Mouse (Mus musculus) fat pad, adult 2 months (tissue): ENCODE data around the gene Ost4.

Source experiments
- DNase-seq: peaks from one replicate; pipeline ENCODE4 v3.0.0-alpha.2; 2011; ENCODE audit warnings: low read depth, low spot score; ENCODE audit errors: extremely low read depth

Gene Ost4

DNA sequence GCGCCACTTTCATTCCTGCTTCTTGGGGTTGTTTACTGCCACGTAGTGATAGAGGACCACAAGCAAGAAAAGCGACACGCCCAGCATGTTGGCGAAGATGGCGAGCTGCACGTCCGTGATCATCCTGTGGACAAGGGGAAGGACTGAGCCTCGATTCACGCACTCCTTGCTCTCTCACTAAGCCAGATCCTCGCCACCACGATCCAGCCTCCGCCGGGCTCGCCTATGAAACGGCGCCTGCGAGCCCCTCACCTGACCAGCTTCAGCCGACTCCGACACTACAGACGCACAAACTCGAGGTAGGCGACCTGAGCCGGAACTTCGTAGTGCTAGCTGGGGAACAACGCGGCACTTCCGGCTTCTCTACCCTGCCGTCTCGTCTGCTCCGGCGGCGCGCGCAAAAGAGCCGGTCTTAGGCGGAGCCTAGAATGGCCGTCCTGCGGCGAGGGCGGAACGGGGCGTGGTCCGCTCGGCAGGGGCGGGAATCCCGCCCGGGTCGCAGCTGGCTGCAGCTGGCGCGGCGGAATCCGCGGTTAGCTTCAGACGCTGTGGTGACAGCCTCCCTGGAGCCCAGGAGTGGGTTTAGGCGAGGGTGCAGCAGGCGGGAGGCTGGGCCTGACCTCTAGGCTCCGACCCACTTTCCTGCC, at the start of gene Ost4:
Gene Ost4 (minus strand): TSS at position 376 of the 647 bp plus-strand sequence.
- DNase-seq, result no peak

DNA sequence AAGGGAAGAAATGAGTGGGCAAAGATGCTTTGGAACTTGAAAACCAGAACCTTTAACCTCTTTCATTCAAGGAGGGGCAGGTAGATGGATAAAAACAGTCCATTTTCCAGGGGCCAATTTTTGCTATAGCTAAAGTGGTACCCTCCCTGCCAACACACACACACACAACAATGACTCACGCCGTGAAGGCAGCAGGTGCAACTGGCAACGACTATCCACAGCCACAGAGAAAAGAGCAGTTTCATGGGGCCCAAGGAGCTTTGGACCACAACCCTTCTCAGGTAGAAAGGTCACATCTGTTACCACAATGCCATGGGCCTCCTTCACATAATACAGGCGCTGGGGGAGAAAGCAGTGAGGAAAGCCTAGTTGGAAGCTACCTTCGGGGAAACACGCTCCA, 48.2 kb upstream of the Ost4 start:
- no peak for DNase-seq

DNA sequence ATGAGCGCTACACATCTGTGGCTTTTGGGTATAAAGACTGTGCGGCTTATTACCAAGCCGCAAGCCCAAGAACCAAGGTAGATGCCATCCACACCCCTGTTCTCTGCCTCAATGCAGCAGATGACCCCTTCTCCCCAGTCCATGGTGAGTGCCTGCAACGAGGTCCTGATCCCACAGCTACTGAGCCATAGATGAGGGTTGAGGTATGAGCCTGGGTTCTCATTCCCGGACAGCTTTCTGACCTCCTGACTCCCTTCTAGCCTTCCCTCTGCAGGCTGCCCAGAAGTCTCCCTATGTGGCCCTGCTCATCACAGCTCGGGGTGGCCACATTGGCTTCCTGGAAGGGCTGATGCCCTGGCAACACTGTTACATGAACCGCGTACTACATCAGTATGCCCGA, 47.0 kb upstream of the Ost4 start:
- DNase-seq, result no peak

DNA sequence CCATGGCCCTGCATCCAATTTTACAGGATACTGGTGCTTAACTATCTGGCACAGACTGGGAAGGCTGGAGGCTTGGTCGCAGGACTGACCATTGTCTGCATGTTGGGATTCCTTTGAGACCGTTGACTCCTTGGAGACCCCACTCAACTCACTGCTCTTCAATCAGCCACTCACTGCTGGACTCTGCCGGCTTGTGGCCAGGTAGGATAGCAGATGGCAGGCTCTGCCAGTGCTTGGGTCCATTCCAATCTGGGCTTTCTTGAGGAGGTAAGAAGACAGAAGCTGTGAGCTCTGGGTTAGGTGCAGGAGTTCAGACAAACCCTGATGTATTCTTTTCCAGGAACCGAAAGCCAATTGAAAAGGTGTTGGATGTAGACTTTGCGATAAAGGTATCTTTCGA, 46.5 kb upstream of the Ost4 start:
- no peak for DNase-seq

DNA sequence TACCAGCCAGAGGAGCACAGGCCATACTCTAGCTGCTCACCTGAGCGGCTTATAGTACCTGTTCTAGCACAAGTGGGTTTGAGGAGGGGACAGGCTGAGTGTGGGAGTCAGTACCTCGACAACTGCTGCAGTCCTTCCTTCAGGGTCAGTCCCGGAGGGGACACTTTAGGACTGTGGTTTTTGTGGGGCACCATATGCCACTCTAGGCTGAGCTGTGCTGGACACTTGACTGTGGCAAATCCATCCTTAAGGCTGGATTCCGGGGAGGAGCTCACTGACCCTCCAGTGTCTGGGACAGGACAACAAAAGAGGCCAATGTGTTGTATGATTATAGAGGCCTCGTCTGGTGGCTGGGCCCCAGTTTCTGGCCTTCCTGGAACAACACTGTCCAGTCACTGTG, 45.0 kb upstream of the Ost4 start:
- no peak for DNase-seq

DNA sequence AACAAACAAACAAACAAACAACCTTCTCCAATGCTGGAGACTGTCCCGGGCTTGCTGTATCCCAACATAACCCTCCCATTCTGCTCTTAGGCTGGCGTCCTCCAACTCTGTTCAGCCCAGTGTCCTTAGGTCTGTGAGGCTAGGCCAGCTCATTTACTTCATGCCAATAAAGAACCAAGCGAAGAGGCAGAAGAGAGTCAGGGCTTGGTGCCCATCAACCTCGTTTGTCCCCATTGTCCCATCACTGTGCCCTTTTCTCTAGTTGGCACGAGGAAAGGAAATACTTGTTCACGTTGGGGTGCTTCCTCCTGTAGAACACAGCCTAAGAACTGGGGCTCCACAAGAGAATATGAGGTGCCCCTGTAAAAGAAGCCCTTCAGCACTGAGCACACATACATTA, 44.1 kb upstream of the Ost4 start:
- DNase-seq, result no peak

DNA sequence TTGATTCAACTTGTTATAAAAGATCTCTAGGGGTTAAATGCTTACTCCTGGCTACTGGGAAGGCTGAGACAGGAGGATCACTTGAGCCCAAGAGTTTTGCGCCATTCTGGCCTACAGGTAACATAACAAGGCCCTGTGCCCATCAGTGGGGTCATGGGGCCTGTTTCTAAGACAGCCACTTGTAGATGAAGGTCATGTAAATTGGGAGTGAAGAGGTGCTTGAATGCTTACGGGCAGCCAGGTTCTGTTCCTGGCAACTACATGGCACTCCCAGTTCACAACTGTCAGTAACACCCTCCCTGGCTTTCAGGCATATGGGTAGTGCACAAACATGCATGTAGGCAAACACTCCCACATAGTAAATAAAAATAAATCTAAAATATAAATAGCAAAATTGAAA, 43.3 kb upstream of the Ost4 start:
- DNase-seq, result no peak

- no peak for DNase-seq
Measured at GRCm38 (mm10) chr5:30950451-30950850, 42.9 kb upstream of the Ost4 start.

DNA sequence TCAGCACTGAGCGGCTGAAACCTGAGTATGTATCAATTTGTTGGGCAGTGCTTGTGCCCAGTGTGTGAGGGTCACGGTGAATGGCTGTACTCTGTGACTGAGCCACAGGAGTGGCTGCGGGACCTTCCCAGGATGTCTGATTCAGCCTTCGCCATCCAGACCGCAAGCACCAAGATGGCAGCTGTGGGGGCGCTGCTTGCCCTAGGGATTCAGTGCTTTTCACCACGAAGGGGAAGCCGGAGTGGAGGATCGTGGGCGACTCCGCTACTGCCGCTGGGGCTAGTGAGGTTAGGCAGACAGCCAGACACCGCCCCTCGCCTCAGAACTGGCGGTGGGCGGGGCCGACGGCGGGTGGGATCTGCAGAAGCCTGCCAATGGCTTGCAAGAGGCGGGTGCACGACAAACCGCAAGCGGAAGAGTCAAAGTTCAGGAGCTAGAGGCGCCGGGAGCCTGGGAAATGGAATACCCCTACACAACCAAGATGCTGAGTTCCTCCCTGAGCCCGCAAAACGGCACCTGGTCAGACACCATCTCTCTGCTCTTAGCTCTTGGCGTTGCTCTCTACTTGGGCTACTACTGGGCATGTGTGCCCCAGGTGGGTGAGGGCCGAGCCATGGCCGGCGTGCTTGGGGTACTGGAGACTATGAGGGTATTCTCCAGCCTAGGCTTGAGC, 42.2 kb upstream of the Ost4 start:
- DNase-seq, result no peak

DNA sequence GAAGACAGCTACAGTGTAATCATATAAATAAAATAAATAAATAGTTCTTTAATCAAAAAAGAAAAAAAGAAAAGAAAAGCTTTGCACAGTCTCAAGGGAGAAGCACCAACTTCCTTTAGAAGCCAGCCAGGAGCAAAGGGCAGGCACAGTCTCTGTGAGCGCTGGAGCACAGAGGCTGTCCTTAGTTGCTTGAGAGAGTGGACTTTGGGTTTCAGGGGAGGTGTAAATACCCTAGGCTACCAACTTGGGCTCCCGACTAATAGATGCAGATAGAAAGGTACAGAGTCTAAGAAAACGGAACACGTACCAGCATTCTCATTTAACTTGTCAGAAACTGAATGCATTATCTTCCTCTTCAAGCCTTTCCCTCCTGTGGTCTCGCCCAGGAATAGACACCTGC, 41.0 kb upstream of the Ost4 start:
- no peak for DNase-seq

GRCm38 (mm10) chr5:30944956-30945781, 37.6 kb upstream of the Ost4 start, which contains the start of gene Cgref1:
Gene Cgref1, minus strand, starts transcription at chr5:30945591.
- DNase-seq, result no peak

DNA sequence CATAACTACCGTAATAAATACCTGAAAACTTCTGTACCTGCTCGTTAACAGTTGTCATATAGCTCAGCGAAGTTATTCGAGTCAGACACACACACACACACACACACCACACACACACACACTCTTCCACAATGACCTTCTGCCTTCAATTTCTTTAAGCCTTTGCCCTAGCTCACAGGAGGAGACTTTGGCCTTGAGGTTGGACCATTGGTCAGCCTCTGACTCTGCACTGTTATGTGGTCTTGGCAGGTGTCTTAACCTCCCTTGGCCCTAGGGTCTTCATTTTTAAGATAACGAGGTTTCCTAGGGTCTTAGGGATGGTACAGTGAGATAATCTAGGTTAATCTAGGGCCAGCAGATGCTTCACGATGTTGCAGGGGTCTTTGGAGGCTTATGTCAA, 36.8 kb upstream of the Ost4 start:
- no peak for DNase-seq

DNA sequence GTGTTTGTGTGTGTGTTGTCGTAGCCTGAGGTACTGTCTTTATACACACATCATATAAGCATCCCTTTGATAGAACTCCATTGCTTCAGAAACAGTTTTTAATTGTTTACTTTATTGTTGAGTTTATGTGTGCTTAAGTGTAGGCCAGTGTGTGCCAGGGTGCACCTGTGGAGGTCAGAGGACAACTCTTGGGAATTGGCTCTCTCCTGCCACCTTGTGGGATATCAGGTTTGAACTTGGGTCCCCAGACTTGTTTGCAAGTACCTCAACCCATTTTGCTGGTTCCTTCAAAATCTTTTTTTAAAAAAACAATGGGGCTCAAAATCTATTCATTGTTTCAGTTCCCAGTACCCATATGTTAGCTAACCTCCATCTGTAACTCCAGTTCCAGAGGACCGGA, 35.4 kb upstream of the Ost4 start:
- DNase-seq, result no peak

DNA sequence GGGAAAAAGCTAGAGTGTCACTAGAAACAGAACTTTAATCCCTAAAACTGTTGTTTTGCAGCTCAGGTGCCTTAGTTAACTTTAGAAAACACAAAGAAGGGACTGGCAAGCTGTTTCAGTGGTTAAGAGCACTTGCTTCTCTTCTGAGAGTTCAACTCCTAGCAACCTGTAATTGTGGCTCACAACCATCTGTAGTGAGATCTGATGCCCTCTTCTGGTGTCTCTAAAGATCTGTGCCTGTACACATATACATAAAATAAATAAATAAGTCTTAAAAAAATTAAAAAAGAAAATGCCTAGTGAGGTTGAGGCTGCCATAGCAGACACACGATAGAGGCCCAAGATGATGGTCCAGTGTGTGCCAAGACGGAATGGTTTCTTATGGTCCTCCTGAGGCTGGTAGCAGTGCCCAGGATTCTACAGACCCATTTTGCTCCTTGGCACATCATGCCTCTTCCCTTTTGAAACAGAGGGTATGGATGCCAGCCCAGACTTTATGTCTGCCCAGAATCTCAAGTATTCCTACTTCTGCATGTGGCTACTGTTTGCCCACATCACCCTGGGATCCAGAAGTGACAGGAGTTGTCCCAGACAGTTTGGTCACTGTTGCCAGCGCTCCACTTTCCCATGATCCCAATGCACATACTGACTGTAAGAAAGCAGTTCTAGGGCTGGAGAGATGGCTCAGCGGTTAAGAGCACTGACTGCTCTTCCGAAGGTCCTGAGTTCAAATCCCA, 27.3 kb upstream of the Ost4 start:
- DNase-seq, result no peak

DNA sequence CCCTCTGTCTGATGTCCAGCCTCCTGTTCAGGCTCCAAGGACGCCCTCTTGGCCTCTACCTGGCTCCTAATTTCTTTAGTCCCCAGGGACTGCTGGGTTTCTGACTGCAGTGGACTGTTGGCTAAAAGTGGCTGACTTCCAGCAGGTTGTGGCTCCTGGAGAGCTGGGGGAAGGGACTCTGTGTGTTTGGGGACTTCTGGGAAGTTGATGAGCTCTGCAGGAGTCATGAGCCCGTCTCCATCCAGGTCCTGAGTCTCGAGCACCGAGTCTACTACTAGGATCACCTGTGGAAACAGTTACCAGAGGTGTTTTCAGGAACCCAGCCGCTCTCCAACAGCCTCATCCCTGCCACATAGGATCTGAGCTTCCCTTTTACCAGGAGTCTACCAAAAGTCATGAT, 26.1 kb upstream of the Ost4 start:
- no peak for DNase-seq

DNA sequence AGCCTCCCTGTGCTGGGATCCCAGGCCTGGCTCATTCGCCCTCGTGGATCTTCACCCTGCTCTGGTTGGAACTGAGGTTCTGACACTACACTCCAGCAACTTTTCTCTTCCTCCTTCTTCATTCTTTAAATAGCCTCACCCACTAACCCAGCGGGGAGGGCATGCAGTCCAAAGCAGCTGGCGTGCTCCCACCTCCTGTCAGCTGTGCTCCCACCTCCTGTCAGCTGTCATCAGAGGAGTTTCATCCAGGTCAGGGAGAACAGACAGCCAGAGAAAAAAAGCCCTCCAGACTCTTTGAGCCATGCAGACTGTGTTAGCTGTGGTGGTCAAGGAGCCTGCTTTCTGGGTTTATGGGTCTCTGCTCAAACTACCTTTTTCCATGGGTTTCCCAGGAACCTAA, 23.8 kb upstream of the Ost4 start:
- no peak for DNase-seq

GRCm38 (mm10) chr5:30930846-30931245, 23.3 kb upstream of the Ost4 start:
- no peak for DNase-seq

- no peak for DNase-seq
Measured at GRCm38 (mm10) chr5:30930121-30930520, 22.5 kb upstream of the Ost4 start.

DNA sequence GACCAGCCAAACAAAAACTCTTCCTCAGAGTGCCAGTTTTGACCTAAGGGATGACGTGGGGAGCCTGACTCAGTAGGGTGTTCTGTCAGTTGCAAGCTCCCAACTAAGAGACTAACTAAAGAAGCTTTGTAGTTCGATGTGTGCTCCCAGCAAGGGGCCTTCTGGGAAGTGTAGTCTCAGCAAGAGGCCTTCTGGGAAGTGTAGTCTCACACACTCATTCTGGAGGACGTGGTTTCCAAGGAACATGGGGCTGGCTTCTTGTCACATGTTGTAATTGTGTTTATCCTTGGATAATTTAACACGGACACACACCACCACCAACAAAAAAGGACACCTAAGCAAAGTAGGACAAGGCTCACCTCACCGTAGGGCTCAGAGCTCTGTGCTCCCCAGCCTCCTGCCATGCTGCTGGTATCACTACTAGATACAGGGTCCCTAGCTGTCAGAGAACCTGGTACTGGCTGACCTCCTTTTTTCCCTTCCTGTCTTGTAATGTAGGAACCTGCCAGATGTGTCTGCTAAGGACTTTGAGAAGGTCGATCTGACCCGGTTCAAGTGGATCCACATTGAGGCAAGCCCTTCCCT, 20.4 kb upstream of the Ost4 start:
- DNase-seq, result no peak

GRCm38 (mm10) chr5:30926073-30926472, 18.5 kb upstream of the Ost4 start:
- DNase-seq, result no peak

DNA sequence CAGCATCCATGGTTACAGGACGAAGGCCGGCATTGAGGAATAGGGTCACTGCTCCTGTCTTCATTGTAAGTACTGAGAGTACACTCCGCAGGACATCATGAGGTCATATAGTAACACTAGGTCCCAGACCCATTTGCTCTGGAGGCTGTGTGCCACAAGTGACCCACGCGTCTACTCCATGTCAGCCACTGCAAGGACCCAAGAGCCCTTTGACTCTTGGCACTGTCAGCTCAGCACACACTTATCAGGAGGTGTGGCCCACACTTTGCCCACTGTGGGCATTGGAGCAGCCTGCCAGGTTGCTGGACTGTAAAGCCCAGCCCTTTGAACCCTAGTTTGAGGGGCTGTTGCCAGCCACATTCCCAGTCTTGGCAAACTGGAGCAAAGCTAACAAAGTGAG, 17.6 kb upstream of the Ost4 start:
- DNase-seq, result no peak
